Mouse (Mus musculus) lung, embryonic 16.5 days (tissue): ENCODE data around the gene Cenpc1. TPM values are rescaled to one million over a fixed set of nuclear protein-coding genes. Genes with fewer than 3 reads are reported as not detected.

Source experiments
- ATAC-seq: fragments of 200-750 bp; cut with Nextera tagmentation; 2 replicates; pipeline ENCODE4 v1.8.0; 2017; ENCODE audit warnings: low read depth, mild to moderate bottlenecking, moderate library complexity
- H3K27ac ChIP-seq: fragments of 300-500 bp; sonication (generic); 2 replicates; pipeline ENCODE4 v1.5.1; 2014; ENCODE audit warnings: mild to moderate bottlenecking, control low read depth, low read length
- H3K27me3 ChIP-seq: fragments of 300-500 bp; sonication (generic); 2 replicates; pipeline ENCODE4 v1.6.1; 2014; ENCODE audit warnings: low read depth, low read length, mixed read lengths; ENCODE audit not compliant: control insufficient read depth, insufficient read depth
- H3K36me3 ChIP-seq: fragments of 300-500 bp; sonication (generic); 2 replicates; pipeline ENCODE4 v1.6.1; 2014; ENCODE audit warnings: low read length; ENCODE audit not compliant: control insufficient read depth, insufficient read depth
- H3K4me1 ChIP-seq: fragments of 300-500 bp; sonication (generic); replicated peaks from 2 replicates; pipeline ENCODE4 v1.6.1; 2014; ENCODE audit warnings: low read length, mixed read lengths; ENCODE audit not compliant: control insufficient read depth, insufficient read depth
- H3K4me2 ChIP-seq: fragments of 300-500 bp; sonication (generic); 2 replicates; pipeline ENCODE4 v1.6.1; 2014; ENCODE audit warnings: low read depth, low read length, control low read depth
- H3K4me3 ChIP-seq: fragments of 300-500 bp; sonication (generic); 2 replicates; pipeline ENCODE4 v1.5.1; 2014; ENCODE audit warnings: mild to moderate bottlenecking, low read length, control low read depth
- H3K9ac ChIP-seq: fragments of 300-500 bp; sonication (generic); 2 replicates; pipeline ENCODE4 v1.6.1; 2014; ENCODE audit warnings: low read length, control low read depth
- H3K9me3 ChIP-seq: fragments of 300-500 bp; sonication (generic); 2 replicates; pipeline ENCODE4 v1.6.1; 2016; ENCODE audit warnings: low read length; ENCODE audit not compliant: control insufficient read depth
- WGBS: fragments of 180-500 bp; shearing (Covaris S2); extraction: QIAGEN DNeasy Blood & Tissue Kit; methylation state at CpG from one replicate; pipeline ENCODE4 v1.1.7; 2014; 5-methylcytosine and 5-hydroxymethylcytosine counted together
- polyA plus RNA-seq: library from polyadenylated mRNA; unstranded; fragments of >200 nt; fragmentation: Nextera tagmentation; extraction: Ambion mirVana; gene quantifications from 2 replicates; pipeline ENCODE4 v1.2.1, GENCODE M21; 2015

Gene Cenpc1
- polyA plus RNA-seq, 1 experiment from 2014 or later: 34.5 TPM

GRCm38 (mm10) chr5:86086751-86087150 lies 21.4 kb upstream of the Cenpc1 start:
- no peak for ATAC-seq
- 67% methylated on average over 6 of the region's 6 CpGs for WGBS
- no peak overlapping the region for H3K4me2 ChIP-seq
- H3K4me1 ChIP-seq: no peaks in the 10 kb centered on the region
- no peaks in the 10 kb centered on the region for H3K36me3 ChIP-seq
- H3K27ac ChIP-seq: no peak overlapping the region
- H3K27me3 ChIP-seq: no peaks in the 10 kb centered on the region
- H3K9ac ChIP-seq: no peak overlapping the region
- no peaks in the 10 kb centered on the region for H3K9me3 ChIP-seq
- H3K4me3 ChIP-seq: no peak overlapping the region

DNA sequence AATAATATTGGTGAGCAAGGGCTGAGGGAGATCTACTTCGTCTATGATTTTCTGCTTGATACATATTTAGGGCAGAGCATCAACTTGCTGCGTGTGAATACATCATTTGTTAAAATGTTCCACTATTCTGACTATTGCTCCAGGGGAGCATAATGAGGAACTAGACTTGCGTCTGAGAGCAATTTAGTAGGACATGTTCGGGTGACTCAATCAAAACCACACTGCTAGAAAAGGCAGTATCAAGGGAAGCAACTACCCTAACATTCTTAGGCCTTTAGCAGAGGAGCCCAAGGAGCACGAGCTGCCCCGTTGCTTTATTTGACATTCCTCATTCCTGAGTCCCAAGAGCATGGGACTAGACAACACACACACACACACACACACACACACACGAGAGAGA lies 19.6 kb upstream of the Cenpc1 start:
- 69% methylated on average over 7 of the region's 7 CpGs for WGBS
- no peak for ATAC-seq
- H3K36me3 ChIP-seq: no peaks in the 10 kb centered on the region
- no peak overlapping the region for H3K4me3 ChIP-seq
- H3K9me3 ChIP-seq: no peaks in the 10 kb centered on the region
- H3K4me1 ChIP-seq: no peaks in the 10 kb centered on the region
- no peak overlapping the region for H3K4me2 ChIP-seq
- no peak overlapping the region for H3K27ac ChIP-seq
- no peak overlapping the region for H3K9ac ChIP-seq
- H3K27me3 ChIP-seq: no peaks in the 10 kb centered on the region

GRCm38 (mm10) chr5:86083987-86084386 lies 18.6 kb upstream of the Cenpc1 start:
- no peaks in the 10 kb centered on the region for H3K9me3 ChIP-seq
- no peak overlapping the region for H3K4me3 ChIP-seq
- H3K9ac ChIP-seq: no peak overlapping the region
- WGBS: 76% methylated on average over 6 of the region's 6 CpGs
- no peaks in the 10 kb centered on the region for H3K36me3 ChIP-seq
- no peak overlapping the region for H3K27ac ChIP-seq
- H3K4me2 ChIP-seq: no peak overlapping the region
- no peaks in the 10 kb centered on the region for H3K27me3 ChIP-seq
- H3K4me1 ChIP-seq: no peaks in the 10 kb centered on the region
- no peak for ATAC-seq

DNA sequence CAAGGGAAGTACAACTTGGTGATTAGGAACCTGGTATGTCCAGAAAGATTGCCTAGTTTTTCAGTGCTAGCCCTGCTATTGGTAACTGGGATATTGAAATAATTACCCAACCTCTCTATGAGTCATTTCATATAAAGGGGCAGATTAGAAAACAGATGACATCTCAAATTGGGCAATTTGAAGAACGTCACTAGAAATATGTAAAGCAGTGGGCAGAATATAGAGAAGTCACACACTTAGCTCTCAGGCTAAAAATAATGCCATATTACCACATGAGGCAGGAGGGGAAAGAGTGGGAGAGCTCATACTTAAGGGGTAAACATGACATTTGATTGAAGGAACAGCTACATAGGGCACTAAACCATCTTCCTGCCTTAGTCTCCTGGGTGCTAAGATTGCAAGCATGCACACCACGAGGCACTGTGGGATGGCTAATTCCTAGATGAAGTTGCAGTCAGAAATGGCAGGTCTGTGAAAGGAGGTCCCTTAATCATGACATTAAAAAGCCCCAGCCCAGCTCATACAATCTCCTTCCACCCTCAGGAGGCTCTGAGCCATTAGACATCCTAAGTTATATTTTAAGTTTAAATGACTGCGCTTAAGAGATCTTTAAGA lies 13.4 kb upstream of the Cenpc1 start:
- Histone ChIP-seq H3K27ac (no peak overlapping the region), H3K27me3 (no peaks in the 10 kb centered on the region), H3K9ac (no peak overlapping the region), H3K4me3 (no peak overlapping the region), H3K9me3 (no peaks in the 10 kb centered on the region), H3K4me1 (no peaks in the 10 kb centered on the region), H3K36me3 (no peaks in the 10 kb centered on the region), H3K4me2 (no peak overlapping the region)
- ATAC-seq: no peak
- 85% methylated on average over 3 of the region's 3 CpGs for WGBS

GRCm38 (mm10) chr5:86072756-86073386 lies 7.5 kb upstream of the Cenpc1 start:
- 76% methylated on average over 4 of the region's 4 CpGs for WGBS
- H3K36me3 ChIP-seq: no peaks in the 10 kb centered on the region
- no peaks in the 10 kb centered on the region for H3K4me1 ChIP-seq
- ATAC-seq: no peak
- H3K4me2 ChIP-seq: no peak overlapping the region
- no peaks in the 10 kb centered on the region for H3K9me3 ChIP-seq
- H3K27me3 ChIP-seq: no peaks in the 10 kb centered on the region
- H3K9ac ChIP-seq: no peak overlapping the region
- H3K4me3 ChIP-seq: no peak overlapping the region
- no peak overlapping the region for H3K27ac ChIP-seq

- Histone ChIP-seq H3K36me3 (no peaks in the 10 kb centered on the region), H3K9me3 (no peaks in the 10 kb centered on the region), H3K27me3 (no peaks in the 10 kb centered on the region), H3K4me1 (no peaks in the 10 kb centered on the region; the same call in 1 of the 2 replicates), H3K4me2 (no peak within 1 kb of the TSS), H3K27ac (no peak within 1 kb of the TSS), H3K9ac (no peak within 1 kb of the TSS), H3K4me3 (no peak within 1 kb of the TSS)
- 48% methylated on average over 7 of the region's 7 CpGs for WGBS
- no peak for ATAC-seq
Observed at GRCm38 (mm10) chr5:86071538-86071937, 6.2 kb upstream of the Cenpc1 start, which contains the start of gene Stap1. Gene Stap1 (plus strand): TSS chr5:86071746.

DNA sequence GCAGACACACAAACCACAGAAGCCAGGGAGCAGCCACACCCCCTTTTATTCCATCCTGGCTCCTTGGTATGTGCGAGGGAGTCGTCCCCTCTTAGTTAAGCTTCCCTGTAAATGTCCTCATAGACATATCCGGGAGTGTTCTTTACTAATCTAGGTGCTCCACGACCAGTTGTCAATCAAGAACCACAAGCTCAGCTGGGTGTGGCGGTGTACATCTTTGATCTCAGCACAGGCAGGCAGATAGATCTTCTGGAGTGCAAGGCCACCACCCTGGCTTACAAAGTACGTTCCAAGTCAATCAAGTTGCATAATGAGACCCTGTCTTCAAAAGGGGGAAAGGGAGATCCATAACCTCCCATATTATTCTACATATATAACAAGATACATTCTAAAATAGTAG lies 3.7 kb upstream of the Cenpc1 start:
- no peak overlapping the region for H3K4me3 ChIP-seq
- no peak for ATAC-seq
- H3K27ac ChIP-seq: no peak overlapping the region
- no peaks in the 10 kb centered on the region for H3K36me3 ChIP-seq
- no peak overlapping the region for H3K4me2 ChIP-seq
- H3K4me1 ChIP-seq: peaks cover 4% of the 10 kb centered on the region; the same call in 1 of the 2 replicates
- no peaks in the 10 kb centered on the region for H3K27me3 ChIP-seq
- H3K9ac ChIP-seq: no peak overlapping the region
- H3K9me3 ChIP-seq: no peaks in the 10 kb centered on the region
- WGBS: 70% methylated on average over 6 of the region's 6 CpGs

GRCm38 (mm10) chr5:86068451-86068850 lies 3.1 kb upstream of the Cenpc1 start:
- H3K4me3 ChIP-seq: no peak overlapping the region
- no peak overlapping the region for H3K9ac ChIP-seq
- 75% methylated on average over 3 of the region's 3 CpGs for WGBS
- no peaks in the 10 kb centered on the region for H3K9me3 ChIP-seq
- no peak overlapping the region for H3K27ac ChIP-seq
- no peak for ATAC-seq
- H3K4me1 ChIP-seq: peaks cover 8% of the 10 kb centered on the region; the same call in 1 of the 2 replicates
- no peaks in the 10 kb centered on the region for H3K36me3 ChIP-seq
- no peak overlapping the region for H3K4me2 ChIP-seq
- no peaks in the 10 kb centered on the region for H3K27me3 ChIP-seq

DNA sequence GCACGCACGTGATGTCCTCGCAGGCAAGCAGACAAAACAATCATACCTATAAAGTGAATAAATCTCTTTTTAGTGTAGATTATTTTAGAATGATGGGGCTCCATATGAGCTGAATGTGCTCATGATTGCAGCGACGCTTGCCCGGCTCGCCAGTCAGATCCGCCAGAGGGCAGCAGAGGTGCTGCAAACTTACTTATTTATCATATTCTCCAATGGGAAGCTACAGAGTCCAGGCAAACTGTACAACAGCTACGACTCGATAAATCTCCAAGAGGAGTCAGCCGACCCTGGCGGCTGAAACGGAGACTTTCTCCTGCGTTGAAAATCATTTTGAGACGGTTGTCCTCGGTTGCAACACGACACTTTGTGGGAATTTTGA lies 1.2 kb upstream of the Cenpc1 start:
- no peaks in the 10 kb centered on the region for H3K36me3 ChIP-seq
- H3K9me3 ChIP-seq: no peaks in the 10 kb centered on the region
- peaks cover 8% of the 10 kb centered on the region; the same call in 1 of the 2 replicates for H3K4me1 ChIP-seq
- peak; percentile 36 for ATAC-seq
- WGBS: under 1% methylated on average over 17 of the region's 17 CpGs
- H3K27ac ChIP-seq: peak overlapping the region; percentile 16; the same call in 1 of the 2 replicates
- H3K4me2 ChIP-seq: peak overlapping the region; percentile 79
- H3K9ac ChIP-seq: peak overlapping the region; percentile 69
- H3K4me3 ChIP-seq: peak overlapping the region; percentile 85
- no peaks in the 10 kb centered on the region for H3K27me3 ChIP-seq
